Mouse (Mus musculus) left cerebral cortex, postnatal 36 days (tissue): ENCODE measurements around the gene Msi1. TPM values are rescaled to one million over a fixed set of nuclear protein-coding genes. Genes with fewer than 3 reads are reported as not detected.

Experiments used
- DNase-seq, 2 experiments: peaks; one replicate each; pipeline ENCODE4 v3.0.0; 2021 to 2022; ENCODE audit warnings: low spot score in 2 of 2, mixed read lengths in 1 of 2
- intact Hi-C: fragments of 180-260 bp; cut with DNase I; formaldehyde crosslinking; loops from one replicate; pipeline ENCODE4 v1.15.1; 2025
- total RNA-seq, 2 experiments: library from RNA; stranded (reverse); gene quantifications; 2 replicates each; pipeline ENCODE4 v1.2.3; 2021

The Msi1 gene
- 10 to 100 TPM; 46.9 to 51.3 TPM for total RNA-seq

DNA sequence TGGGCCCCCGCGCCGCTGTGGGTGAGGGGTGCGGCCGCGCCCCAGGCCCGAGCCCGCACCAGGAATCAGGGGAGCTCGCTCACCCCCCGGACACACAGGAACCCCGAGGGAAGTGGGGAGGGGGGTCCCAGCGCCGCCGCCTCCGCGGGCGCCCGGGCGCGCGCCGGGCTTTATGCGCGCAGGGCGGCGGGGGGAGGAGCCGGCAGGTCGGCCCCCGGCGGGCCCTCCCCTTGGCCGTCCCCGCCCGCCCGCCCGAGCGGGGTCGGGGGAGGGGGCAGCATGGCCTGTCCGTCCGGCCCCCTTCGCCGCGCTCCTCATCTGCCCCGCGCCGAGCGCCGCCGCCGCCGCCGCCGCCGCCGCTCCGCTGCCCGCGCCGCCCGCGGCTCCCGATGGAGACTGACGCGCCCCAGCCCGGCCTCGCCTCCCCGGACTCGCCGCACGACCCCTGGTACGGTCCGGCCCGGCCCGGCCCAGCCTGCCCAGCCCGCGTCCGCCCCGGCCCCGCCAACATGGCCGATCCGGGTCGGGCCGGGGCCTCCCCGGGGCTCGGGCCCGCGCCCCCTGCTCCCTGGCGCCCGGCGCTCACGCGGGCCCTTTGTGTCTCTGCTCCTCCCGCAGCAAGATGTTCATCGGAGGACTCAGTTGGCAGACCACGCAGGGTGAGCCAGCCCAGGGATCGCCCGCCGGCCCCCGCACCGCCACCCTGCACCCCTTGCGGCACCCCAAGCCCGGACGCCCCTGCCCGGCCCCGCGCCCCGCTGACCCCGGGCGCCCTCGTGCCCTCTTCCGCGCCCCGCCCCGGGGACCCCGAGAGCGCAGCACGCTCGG lies at the start of gene Msi1:
Msi1 (plus strand) TSS at position 241 of the 828 bp plus-strand sequence.
- intact Hi-C loops, result no loop called here

DNA sequence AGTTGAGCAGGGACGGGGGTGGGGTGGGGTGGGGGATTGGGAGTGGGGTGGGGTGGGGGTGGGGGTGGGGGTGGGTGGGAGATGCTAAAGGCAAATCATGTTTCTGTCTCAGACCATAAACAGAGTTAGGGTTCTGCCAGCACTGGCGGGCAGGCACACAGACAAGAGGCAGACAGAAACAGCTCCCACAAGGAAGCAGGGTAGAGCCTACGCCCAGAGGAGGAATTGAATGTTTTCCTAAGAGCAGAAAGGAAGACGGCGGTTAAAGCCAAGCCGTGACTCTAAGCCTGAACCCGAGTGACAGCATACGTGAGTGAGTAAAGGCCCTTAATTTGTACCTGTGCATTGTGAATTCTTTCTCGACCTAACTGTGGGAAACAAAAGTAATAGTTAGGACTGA lies 37.5 kb upstream of the Msi1 start:
- intact Hi-C loops, result no loop called here
- DNase-seq, result no peak

More for the DNA sequence above, at the start of gene Msi1:
- peak in 1 of 2 experiments; percentile 48 for DNase-seq

DNA sequence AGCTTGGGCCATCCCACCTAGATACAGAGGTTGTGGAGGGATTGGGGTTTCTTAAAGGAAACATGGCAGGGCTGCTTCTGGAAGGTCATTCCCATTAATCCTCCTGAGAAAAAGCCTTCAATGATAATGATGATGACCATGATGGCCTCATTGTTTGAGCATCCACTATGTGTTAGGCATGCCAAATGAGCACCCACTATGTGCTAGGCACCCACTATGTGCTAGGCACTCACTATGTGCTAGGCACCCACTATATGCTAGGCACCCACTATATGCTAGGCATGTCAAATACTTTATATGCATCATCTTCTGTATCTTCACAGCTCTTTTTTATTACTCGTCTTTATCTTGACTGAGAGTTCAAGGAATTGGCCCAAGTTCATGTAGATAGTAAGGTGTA lies 36.4 kb upstream of the Msi1 start:
- intact Hi-C loops, result no loop called here
- DNase-seq, result no peak

DNA sequence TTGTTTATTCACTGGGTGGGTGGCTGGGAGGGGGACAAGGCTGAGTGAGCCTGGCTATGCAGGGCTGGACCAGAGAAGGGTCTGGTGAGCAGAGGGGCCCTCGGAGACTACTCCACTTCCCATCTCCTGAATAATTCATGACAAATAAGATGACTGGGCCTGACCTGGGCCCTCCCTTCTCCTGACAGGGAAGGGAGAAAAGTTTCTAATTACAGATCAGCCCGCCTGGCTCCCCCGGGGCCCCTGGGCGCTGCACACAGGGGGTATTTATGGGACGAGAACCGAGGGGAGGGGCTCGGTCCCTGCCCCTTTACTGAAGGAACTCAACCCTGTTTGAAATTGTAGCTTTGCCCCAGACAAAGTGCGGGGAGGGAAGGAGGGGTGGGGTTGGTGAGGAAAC lies 35.2 kb upstream of the Msi1 start:
- DNase-seq, result no peak
- intact Hi-C loops, result no loop called here

DNA sequence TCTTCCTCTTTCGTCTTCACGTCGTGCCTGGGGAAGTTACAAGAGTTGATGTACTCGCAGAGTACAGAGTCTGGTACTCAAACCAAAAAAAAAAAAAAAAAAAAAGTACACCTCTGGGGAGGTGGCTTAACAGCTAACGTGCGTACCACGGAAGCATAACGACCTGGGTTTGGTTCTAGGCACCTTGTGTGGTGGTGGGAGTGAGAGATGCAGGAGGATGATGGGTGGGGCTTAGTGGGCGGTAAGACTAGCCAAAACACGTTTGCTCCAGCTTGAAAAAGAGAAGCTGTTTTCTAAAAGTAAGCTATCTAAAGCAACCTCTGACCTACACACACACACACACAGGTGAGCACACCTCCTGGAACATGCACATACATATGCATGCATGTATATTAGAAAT lies 34.6 kb upstream of the Msi1 start:
- no peak for DNase-seq
- intact Hi-C loops, result loop anchor here (5.0 kb wide), 1 partner anchor 42 kb away; no protein-coding TSS in a partner anchor

DNA sequence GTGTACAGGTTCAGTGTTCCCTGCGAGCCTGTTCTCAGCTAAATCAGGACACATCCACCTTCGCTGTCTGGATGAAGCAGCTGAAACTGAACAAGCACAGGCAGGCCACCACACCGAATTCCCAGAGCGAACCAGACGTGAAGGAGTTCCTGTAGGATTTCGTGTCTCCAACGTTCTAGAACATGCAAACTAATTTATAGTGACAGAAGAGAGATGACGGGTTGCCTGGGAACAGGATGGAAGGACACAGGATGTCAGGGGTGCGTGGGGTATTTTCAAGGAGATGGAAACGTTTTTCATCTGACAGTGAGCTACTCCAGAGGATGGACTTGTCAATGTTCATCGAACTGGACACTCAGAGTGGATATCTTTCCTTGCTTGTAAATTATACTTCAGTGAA lies 32.7 kb upstream of the Msi1 start:
- DNase-seq, result no peak
- intact Hi-C loops, result loop anchor here (5.0 kb wide), 1 partner anchor 41 kb away; no protein-coding TSS in a partner anchor

DNA sequence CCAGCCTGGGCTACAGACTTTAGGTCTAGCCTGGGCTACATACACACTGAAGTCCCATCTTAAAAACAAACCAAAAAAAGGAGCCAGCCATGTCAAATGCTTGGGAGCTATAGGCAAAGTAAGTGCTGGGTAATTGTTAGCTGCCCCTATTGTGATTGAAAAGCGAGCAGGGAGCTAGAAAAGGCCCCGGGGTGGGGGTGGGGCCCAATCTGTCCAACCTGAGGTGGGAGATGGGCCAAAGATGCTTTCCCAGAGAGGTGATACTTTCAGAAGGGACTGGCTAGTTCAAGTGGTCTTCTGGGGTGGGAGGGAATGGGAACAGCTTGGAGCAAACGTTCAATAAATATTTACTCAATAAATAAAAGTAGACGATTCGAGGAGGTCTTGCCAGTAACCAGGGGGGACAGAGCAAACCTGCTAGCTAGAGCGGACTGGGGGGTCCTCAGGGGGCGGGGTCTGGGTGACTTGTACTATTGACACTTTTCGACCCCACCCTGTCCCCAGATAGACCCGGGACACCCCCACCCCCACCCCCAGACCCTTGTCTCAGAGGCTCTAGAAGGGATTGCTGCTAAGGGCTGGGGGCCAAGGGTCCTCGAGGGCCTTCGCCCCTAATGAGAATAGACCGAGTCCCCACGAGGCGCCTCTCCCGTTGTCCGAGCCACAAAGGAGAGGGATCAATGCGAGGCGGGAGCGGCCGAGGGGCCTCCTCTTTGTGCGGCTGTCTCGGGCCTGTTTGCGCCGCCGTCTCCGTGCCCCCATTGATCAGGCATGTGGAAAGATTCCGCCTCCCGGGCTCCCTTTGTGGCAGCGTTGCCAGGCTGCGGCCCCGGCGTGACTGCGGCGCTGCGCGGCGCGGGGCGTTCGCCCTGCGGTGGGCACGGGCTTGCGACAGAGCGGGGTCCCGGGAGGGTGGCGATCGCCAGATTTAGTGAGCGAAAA lies 31.3 kb upstream of the Msi1 start:
- intact Hi-C loops, result loop anchor here (5.0 kb wide), 1 partner anchor 39 kb away; no protein-coding TSS in a partner anchor
- DNase-seq, result peak; percentile 26 to 40

DNA sequence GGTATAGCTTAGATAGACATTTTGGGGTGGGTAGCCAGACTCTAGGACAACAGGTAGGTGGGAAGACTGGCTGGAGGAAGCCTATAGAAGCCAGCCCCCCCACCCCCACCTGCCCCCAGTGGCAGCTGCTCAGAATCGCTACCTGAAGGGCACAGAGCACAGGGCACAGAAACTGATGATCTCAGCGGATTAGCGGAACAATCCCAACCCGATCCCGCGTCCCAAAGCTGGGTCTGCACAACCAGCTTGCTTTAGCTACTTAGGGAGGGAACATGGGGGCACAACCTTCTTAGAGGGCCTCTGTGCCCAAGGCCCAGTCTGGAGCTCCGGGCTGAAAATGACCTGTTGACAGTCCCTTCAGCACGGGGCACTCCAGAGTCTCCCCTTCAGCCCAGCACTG lies 27.3 kb upstream of the Msi1 start:
- no peak for DNase-seq
- intact Hi-C loops, result no loop called here

DNA sequence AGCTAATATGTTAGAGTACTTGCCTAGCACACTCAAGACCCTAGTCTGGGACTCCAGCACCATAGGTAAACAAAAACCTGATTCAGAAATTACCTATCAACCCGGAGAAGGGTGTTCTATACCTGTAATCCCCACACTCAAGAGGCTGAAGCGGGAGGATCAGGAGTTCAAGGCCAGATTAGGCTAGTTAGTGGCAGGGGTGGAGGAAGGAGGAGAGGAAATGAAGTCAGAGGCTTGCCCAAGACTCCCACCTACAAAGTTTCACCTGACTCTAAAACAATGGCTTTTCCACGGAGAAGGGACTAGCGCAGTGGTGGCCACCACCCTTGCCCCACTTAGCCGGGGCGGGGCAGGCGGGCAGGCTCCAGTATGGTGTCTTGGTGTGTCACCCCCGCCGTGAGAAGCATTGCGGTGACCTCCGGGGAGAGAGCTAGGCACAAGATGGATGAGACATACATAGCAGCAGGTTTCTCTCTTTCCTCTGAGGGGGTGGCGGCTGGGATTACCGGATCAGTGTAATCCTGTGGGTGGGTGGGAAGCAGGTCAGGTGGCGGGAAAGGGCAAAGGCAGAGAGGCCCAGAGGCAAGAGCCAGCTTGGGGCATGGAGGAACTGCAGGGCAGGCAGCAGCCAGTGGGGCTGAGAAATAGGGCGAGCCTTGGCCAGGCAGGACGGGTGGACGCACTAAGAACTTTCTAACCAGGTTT lies 25.8 kb upstream of the Msi1 start:
- peak in 1 of 2 experiments; percentile 5 for DNase-seq
- intact Hi-C loops, result no loop called here

DNA sequence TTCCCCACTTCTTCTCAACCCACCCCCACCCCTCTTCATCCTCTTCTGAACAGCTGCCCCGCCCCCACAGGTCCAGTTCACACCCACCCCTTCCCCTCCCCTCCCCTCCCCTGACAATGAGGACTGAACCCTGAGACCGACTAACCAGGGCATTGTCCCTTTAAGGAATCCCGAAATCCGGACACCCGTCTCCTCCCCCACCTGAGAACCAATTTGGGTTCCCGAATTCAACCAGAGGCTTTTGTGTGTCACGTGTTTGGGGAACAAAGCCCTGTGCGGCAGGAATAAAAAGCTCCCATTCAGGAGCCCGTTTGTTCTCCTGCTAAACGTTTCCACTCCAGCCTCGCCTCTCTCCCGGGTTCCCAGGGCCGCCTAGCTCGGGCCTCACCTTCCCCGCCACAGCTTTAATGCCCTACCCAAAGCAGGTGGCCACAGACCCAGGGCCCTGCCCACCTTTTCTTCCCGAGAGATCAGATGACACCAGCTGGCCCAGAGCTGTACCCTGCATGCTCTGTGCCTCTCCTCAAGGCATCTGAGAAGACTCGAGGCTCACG lies 25.1 kb upstream of the Msi1 start:
- DNase-seq, result peak in 1 of 2 experiments; percentile 17
- intact Hi-C loops, result no loop called here

DNA sequence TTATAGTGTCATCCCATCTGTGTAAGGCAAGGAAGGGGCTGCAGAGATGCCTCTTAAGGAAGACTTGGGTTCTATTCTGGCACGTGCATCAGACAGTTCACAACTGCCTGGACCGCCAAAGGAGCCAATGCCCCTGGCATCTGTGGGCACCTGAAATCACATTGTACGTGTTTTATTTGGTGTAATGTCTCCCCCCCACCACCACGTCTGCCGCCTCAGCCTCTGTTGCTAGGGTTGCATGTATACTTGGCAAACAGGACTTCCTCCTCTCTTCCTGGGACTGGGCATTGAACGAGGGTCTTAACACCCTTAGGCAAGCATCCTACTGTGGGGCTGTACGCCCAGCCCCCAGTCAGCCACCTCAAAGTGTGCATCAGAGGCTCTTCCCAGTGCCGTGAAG lies 24.2 kb upstream of the Msi1 start:
- intact Hi-C loops, result no loop called here
- no peak for DNase-seq

DNA sequence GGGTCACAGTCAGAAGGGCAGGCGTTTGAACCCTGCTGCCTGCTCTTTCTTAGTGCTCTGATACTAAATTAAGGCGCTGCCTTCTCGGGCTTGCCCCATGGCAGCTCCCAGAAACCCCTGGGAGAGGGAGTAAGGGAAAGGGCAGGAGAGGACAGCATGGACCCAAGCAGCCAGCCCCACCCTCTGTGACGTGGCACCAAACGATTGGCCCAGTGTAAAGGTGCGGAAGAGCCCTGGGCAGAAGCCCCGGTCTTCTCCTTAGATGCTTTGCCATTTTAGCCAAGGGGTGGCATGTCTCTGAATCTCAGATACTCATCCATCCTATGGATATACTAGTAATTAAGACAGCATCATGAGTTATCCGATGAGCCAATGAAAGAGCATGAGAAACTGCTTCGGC lies 21.3 kb upstream of the Msi1 start:
- intact Hi-C loops, result no loop called here
- no peak for DNase-seq

DNA sequence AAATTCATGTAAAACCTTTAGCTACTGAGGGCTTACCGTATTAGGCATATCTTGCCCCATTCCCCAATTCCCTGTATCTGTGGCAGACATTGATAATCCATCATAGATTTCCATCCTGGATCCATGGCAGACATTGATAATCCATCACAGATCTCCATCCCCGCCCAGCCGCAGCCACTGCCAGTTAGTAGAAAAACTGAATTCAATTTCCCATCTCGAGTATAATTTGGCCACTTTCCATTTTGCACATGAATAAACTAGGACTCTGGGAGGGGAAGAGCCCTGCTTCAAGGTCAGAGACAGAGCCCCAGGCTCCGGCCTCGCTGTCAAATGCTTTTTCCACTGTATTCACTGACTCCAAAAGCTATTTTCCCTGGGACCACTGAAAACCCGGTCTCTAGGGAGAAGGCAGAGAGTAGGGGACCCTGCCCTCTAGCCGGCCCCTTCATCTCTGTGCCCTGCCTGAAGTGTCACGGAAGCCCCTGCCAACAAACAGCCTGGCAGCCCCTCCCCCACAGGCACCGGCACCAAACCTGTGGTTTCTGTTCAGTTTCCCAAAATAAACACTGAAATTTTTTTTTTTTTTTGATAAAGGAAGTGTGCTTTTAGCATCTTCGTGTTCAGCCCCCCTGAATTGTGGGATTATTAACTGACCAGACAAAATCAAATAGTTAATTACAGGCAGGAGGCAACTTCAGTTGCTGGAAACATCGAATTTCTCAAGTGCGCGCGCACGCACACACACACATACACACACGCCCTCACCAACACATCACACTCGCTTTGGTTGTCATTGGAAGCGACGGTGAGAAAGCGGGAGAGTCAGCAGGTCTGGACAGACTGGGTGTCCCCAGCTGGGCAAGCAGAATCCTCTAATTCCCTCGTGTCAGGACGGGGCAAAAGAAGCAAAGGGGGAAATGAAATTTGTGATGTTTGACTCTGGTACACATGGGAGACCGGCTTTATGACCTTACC lies 14.0 kb upstream of the Msi1 start:
- intact Hi-C loops, result no loop called here
- DNase-seq, result no peak

DNA sequence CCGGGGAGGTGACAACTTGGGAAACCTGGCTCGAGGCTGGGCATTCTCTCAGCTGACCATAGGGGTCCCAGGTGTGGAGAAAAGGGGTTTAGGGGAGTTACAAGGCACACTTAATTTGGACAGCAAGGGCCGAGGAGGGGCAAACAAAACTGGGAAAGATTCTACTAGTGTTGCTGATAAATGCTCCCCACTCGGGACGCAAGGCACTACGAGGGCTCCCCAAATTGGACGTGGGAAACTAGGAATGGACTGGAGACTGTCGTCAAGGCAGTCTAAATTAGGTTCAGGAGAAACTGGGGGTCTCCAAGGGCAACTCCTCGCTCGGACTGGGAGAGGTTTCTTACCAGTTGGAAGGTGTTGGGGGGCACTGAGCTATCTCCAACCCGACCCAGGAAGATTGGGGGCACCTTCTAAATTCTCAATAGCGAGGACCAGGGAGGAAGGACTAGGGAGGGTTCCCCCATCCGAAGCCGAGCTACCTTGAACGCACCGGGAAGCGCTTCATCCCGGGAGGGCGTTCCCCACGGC lies 504 bp upstream of the Msi1 start:
- DNase-seq, result no peak
- intact Hi-C loops, result no loop called here

DNA sequence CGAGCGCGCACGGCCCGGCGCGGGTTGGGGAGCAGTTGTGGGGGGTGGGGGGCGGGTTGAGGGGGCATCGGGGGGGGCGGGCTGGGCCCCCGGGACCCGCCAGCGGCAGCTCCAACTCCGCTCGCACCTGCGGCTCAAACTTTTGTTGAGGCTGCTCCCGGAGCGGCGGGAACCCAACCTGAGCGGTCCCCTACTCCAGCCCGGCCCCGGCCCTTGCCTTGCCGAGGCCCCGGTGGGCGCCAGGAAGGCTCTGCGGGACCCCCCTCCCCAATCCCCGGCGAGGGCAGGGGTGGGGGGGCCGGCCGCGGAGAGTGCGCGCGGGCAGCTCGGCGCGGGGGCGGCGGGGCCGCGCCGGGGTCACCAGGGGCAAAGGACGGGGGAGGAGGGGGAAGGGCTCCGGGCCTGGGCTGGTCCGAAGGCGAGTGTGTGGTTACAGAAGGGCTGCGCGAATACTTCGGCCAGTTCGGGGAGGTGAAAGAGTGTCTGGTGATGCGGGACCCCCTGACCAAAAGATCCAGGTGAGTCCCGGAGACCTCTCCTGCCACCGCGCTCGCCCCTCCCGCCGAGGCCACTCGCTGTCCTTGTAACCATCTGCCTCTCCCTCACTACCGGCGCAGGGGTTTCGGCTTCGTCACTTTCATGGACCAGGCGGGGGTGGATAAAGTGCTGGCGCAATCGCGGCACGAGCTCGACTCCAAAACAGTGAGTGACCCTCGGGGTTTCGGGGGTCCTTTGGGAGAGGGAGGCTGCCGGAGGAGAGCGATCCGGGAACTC lies 975 bp downstream of the Msi1 start:
- intact Hi-C loops, result no loop called here

DNA sequence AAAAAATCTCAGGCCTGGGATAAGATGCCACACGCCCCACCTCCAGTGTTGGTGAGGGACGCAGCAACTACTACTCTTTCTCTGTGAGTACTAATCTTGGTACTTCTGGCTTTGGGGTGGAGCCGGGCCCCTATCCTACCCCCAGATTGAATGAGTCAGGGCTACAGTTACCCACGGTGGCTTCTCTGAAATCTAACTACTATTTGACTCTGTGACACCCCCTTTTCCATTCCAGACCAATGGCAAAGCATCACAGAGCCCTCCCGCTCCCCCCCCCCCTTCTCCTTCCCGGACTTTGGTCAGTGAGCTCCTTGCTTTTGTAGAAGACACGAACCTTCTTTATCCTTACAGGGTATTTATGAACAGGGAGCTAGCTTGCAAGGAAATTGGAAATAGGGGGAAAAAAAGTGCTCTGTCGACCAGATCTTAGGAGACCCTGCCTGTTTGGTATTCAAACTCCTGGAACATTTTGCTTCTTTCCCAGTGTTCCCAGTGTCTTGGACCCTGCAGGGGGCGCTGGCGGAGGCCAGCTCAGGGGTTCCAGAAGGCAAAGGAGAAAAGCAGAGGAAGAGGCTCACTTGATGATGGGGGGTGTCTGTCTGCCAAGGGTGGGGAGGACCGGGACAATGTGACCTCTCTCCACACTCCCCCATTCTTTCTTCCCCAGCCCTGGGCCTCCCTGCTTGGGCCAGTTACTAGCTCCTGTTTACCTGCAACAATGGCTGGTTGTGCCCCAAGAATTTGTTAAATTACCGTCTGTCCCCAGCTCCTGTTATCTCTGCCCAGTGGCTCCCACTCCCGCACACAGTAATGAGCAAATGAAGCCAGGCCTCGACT lies 1.9 kb downstream of the Msi1 start:
- DNase-seq, result no peak
- intact Hi-C loops, result no loop called here

More for the DNA sequence above, 975 bp downstream of the Msi1 start:
- DNase-seq, result no peak

DNA sequence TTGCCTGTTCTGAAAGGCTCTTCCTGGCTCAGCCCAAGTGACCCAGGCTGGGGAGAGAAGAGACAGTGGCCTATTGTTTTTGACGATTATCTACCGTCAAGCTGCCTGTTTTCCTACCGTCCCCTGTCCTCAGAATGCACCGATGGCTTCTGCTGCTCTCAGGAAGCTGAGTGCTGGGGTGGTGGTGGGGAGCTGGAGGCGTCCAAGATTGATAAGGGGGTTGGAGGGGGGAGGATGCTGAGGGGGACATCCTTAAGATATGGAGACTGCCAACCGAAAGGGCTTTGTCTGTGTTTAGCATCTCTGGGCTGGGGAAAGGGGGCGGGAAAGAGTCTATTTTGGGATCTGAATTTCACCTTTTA lies 2.5 kb downstream of the Msi1 start:
- intact Hi-C loops, result no loop called here

More for the DNA sequence above, 2.5 kb downstream of the Msi1 start:
- no peak for DNase-seq
